Mouse (Mus musculus) liver, embryonic 14.5 days (tissue): ENCODE measurements around the gene Olfr195. TPM values are rescaled to one million over a fixed set of nuclear protein-coding genes. Genes with fewer than 3 reads are reported as not detected.

Experiments used
- ATAC-seq: fragments of 200-750 bp; cut with Nextera tagmentation; 2 replicates; pipeline ENCODE4 v1.8.0; 2017; ENCODE audit warnings: moderate number of reproducible peaks, mild to moderate bottlenecking, moderate library complexity; ENCODE audit not compliant: insufficient read depth
- DNase-seq, 3 experiments: peaks; one replicate each; pipeline ENCODE4 v3.0.0-alpha.2; 2012 to 2013; ENCODE audit warnings: low read depth in 3 of 3, low spot score in 3 of 3
- H3K27ac ChIP-seq: fragments of 300-500 bp; sonication (generic); 2 replicates; pipeline ENCODE4 v1.5.1; 2014; ENCODE audit warnings: moderate library complexity, mild to moderate bottlenecking, control low read depth, inconsistent platforms
- H3K27me3 ChIP-seq: fragments of 300-500 bp; sonication (generic); 2 replicates; pipeline ENCODE4 v1.6.1; 2014; ENCODE audit warnings: mild to moderate bottlenecking, low read length, moderate library complexity; ENCODE audit not compliant: control insufficient read depth, insufficient read depth
- H3K36me3 ChIP-seq: fragments of 300-500 bp; sonication (generic); replicated peaks from 2 replicates; pipeline ENCODE4 v1.6.1; 2014; ENCODE audit warnings: low read depth; ENCODE audit not compliant: control insufficient read depth, insufficient read depth
- H3K4me1 ChIP-seq, 2 experiments: fragments of 200-500 bp in 1 of 2; fragments of 300-500 bp in 1 of 2; sonication (generic) in 1 of 2; replicated peaks; 2 replicates each; pipeline ENCODE4 v1.6.1; 2012 to 2014; ENCODE audit warnings: antibody characterized with exemption in 1 of 2, inconsistent platforms in 1 of 2, low read length in 1 of 2; ENCODE audit not compliant: control insufficient read depth in 2 of 2, insufficient read depth in 2 of 2
- H3K4me2 ChIP-seq: fragments of 300-500 bp; sonication (generic); 2 replicates; pipeline ENCODE4 v1.6.1; 2014; ENCODE audit warnings: low read depth, mild to moderate bottlenecking, control low read depth, moderate library complexity
- H3K4me3 ChIP-seq, 2 experiments: fragments of 200-500 bp in 1 of 2; fragments of 300-500 bp in 1 of 2; sonication (generic) in 1 of 2; 2 replicates each; pipeline ENCODE4 v1.5.1; 2012 to 2014; ENCODE audit warnings: low read depth in 2 of 2, low read length in 2 of 2, mild to moderate bottlenecking in 2 of 2, control low read depth in 1 of 2, inconsistent platforms in 1 of 2, moderate library complexity in 1 of 2; ENCODE audit not compliant: insufficient read depth in 1 of 2
- H3K9ac ChIP-seq: fragments of 300-500 bp; sonication (generic); replicated peaks from 2 replicates; pipeline ENCODE4 v1.6.1; 2014; ENCODE audit warnings: mild to moderate bottlenecking, control low read depth, moderate library complexity
- H3K9me3 ChIP-seq: fragments of 300-500 bp; sonication (generic); 2 replicates; pipeline ENCODE4 v1.6.1; 2016; ENCODE audit warnings: low read length, mixed read lengths; ENCODE audit not compliant: control insufficient read depth
- CTCF ChIP-seq: IDR thresholded peaks from 2 replicates; pipeline ENCODE4 v1.5.1; 2016; ENCODE audit warnings: antibody characterized with exemption, low read depth, control low read depth
- EP300 ChIP-seq: IDR thresholded peaks from 2 replicates; pipeline ENCODE4 v1.6.1; 2016; ENCODE audit warnings: antibody characterized with exemption, low read depth
- WGBS: fragments of 180-500 bp; shearing (Covaris S2); extraction: QIAGEN DNeasy Blood & Tissue Kit; methylation state at CpG from one replicate; pipeline ENCODE4 v1.1.7; 2014; ENCODE audit not compliant: insufficient replicate concordance; 5-methylcytosine and 5-hydroxymethylcytosine counted together
- polyA plus RNA-seq, 2 experiments: library from polyadenylated mRNA; depleted of rRNA in 1 of 2; stranded (reverse) in 1 of 2; unstranded in 1 of 2; fragments of >200 nt; fragmentation: Nextera tagmentation in 1 of 2; extraction: Ambion mirVana in 1 of 2; gene quantifications; 2 replicates each; pipeline versions ENCODE4 v1.2.1 to v1.2.3; 2012 to 2014

The Olfr195 gene
- polyA plus RNA-seq, 2 experiments = not detected

GRCm38 (mm10) chr16:59141105-59141504 is 5.7 kb upstream of the Olfr195 start:
- H3K27me3 ChIP-seq = no peaks in the 10 kb centered on the region
- H3K27ac ChIP-seq = no peak overlapping the region
- no peak for ATAC-seq
- TF ChIP-seq CTCF (no peak), EP300 (no peak)
- no peak overlapping the region for H3K9ac ChIP-seq
- no peaks in the 10 kb centered on the region for H3K4me1 ChIP-seq
- no peaks in the 10 kb centered on the region for H3K36me3 ChIP-seq
- no peak overlapping the region for H3K4me2 ChIP-seq
- no peaks in the 10 kb centered on the region for H3K9me3 ChIP-seq
- no peak for DNase-seq
- no peak overlapping the region for H3K4me3 ChIP-seq

- no peak for TF ChIP-seq CTCF
Observed at GRCm38 (mm10) chr16:59151996-59152395, 5.2 kb downstream of the Olfr195 start.

GRCm38 (mm10) chr16:59170354-59170753 is 23.5 kb downstream of the Olfr195 start, which contains the start of gene Olfr196:
Olfr196 (minus strand) TSS chr16:59170454.
- 40% methylated on average over 3 of the region's 3 CpGs for WGBS
- H3K9ac ChIP-seq = no peak within 1 kb of the TSS
- TF ChIP-seq EP300 = no peak
- no peak for TF ChIP-seq CTCF
- no peaks in the 10 kb centered on the region for H3K27me3 ChIP-seq
- DNase-seq (no peak), ATAC-seq (no peak)
- H3K4me2 ChIP-seq = no peak within 1 kb of the TSS
- H3K27ac ChIP-seq = no peak within 1 kb of the TSS
- no peaks in the 10 kb centered on the region for H3K9me3 ChIP-seq
- no peaks in the 10 kb centered on the region for H3K4me1 ChIP-seq
- H3K4me3 ChIP-seq = no peak within 1 kb of the TSS
- no peaks in the 10 kb centered on the region for H3K36me3 ChIP-seq

More at GRCm38 (mm10) chr16:59151996-59152395, 5.2 kb downstream of the Olfr195 start:
- Histone ChIP-seq H3K27ac (no peak overlapping the region), H3K4me2 (no peak overlapping the region), H3K9me3 (no peaks in the 10 kb centered on the region), H3K4me1 (no peaks in the 10 kb centered on the region), H3K36me3 (no peaks in the 10 kb centered on the region), H3K4me3 (no peak overlapping the region), H3K27me3 (no peaks in the 10 kb centered on the region), H3K9ac (no peak overlapping the region)
- ATAC-seq (no peak), DNase-seq (no peak)
- WGBS = 46% methylated on average over 2 of the region's 2 CpGs

Other genes with a start within 250 kb of the Olfr195 start
- gene Olfr181, start 218.3 kb upstream of the Olfr195 start, polyA plus RNA-seq (2012; rRNA removed) = not detected in 2 replicates
- gene Olfr181, start 218.3 kb upstream of the Olfr195 start, polyA plus RNA-seq (2014; fragmentation: Nextera tagmentation; extraction: Ambion mirVana) = not detected in 2 replicates
- gene Olfr180, start 217.7 kb upstream of the Olfr195 start, polyA plus RNA-seq (2012; rRNA removed) = not detected in 2 replicates
- not detected in 2 replicates for gene Olfr180, start 217.7 kb upstream of the Olfr195 start, polyA plus RNA-seq (2014; fragmentation: Nextera tagmentation; extraction: Ambion mirVana)
- gene Olfr183, start 151.7 kb upstream of the Olfr195 start, polyA plus RNA-seq (2012; rRNA removed) = not detected in 2 replicates
- not detected in 2 replicates for gene Olfr183, start 151.7 kb upstream of the Olfr195 start, polyA plus RNA-seq (2014; fragmentation: Nextera tagmentation; extraction: Ambion mirVana)
- gene Olfr186, start 116.8 kb upstream of the Olfr195 start, polyA plus RNA-seq (2012; rRNA removed) = not detected in 2 replicates
- not detected in 2 replicates for gene Olfr186, start 116.8 kb upstream of the Olfr195 start, polyA plus RNA-seq (2014; fragmentation: Nextera tagmentation; extraction: Ambion mirVana)
- not detected in 2 replicates for gene Olfr187, start 107.3 kb upstream of the Olfr195 start, polyA plus RNA-seq (2012; rRNA removed)
- gene Olfr187, start 107.3 kb upstream of the Olfr195 start, polyA plus RNA-seq (2014; fragmentation: Nextera tagmentation; extraction: Ambion mirVana) = not detected in 2 replicates
- gene Olfr190, start 69.0 kb upstream of the Olfr195 start, polyA plus RNA-seq (2012; rRNA removed) = not detected in 2 replicates
- gene Olfr190, start 69.0 kb upstream of the Olfr195 start, polyA plus RNA-seq (2014; fragmentation: Nextera tagmentation; extraction: Ambion mirVana) = not detected in 2 replicates
- not detected in 2 replicates for gene Olfr191, start 57.2 kb upstream of the Olfr195 start, polyA plus RNA-seq (2012; rRNA removed)
- not detected in 2 replicates for gene Olfr191, start 57.2 kb upstream of the Olfr195 start, polyA plus RNA-seq (2014; fragmentation: Nextera tagmentation; extraction: Ambion mirVana)
- not detected in 2 replicates for gene Olfr193, start 35.2 kb upstream of the Olfr195 start, polyA plus RNA-seq (2012; rRNA removed)
- not detected in 2 replicates for gene Olfr193, start 35.2 kb upstream of the Olfr195 start, polyA plus RNA-seq (2014; fragmentation: Nextera tagmentation; extraction: Ambion mirVana)
- gene Olfr194, start 26.0 kb upstream of the Olfr195 start, polyA plus RNA-seq (2012; rRNA removed) = not detected in 2 replicates
- not detected in 2 replicates for gene Olfr194, start 26.0 kb upstream of the Olfr195 start, polyA plus RNA-seq (2014; fragmentation: Nextera tagmentation; extraction: Ambion mirVana)
- not detected in 2 replicates for gene Olfr196, start 23.4 kb downstream of the Olfr195 start, polyA plus RNA-seq (2012; rRNA removed)
- gene Olfr196, start 23.4 kb downstream of the Olfr195 start, polyA plus RNA-seq (2014; fragmentation: Nextera tagmentation; extraction: Ambion mirVana) = not detected in 2 replicates
- not detected in 2 replicates for gene Olfr198, start 56.5 kb downstream of the Olfr195 start, polyA plus RNA-seq (2012; rRNA removed)
- not detected in 2 replicates for gene Olfr198, start 56.5 kb downstream of the Olfr195 start, polyA plus RNA-seq (2014; fragmentation: Nextera tagmentation; extraction: Ambion mirVana)
- gene Olfr199, start 72.7 kb downstream of the Olfr195 start, polyA plus RNA-seq (2012; rRNA removed) = not detected in 2 replicates
- gene Olfr199, start 72.7 kb downstream of the Olfr195 start, polyA plus RNA-seq (2014; fragmentation: Nextera tagmentation; extraction: Ambion mirVana) = not detected in 2 replicates
- 0.13 and 0.21 TPM in 2 replicates for gene Olfr201, start 125.6 kb downstream of the Olfr195 start, polyA plus RNA-seq (2012; rRNA removed)
- 0.08 and 0.15 TPM in 2 replicates for gene Olfr201, start 125.6 kb downstream of the Olfr195 start, polyA plus RNA-seq (2014; fragmentation: Nextera tagmentation; extraction: Ambion mirVana)
- not detected in 2 replicates for gene Olfr202, start 139.7 kb downstream of the Olfr195 start, polyA plus RNA-seq (2012; rRNA removed)
- gene Olfr202, start 139.7 kb downstream of the Olfr195 start, polyA plus RNA-seq (2014; fragmentation: Nextera tagmentation; extraction: Ambion mirVana) = not detected in 2 replicates
- gene Olfr203, start 151.8 kb downstream of the Olfr195 start, polyA plus RNA-seq (2012; rRNA removed) = not detected in 2 replicates
- not detected in 2 replicates for gene Olfr203, start 151.8 kb downstream of the Olfr195 start, polyA plus RNA-seq (2014; fragmentation: Nextera tagmentation; extraction: Ambion mirVana)
- not detected in 2 replicates for gene Olfr204, start 171.2 kb downstream of the Olfr195 start, polyA plus RNA-seq (2012; rRNA removed)
- gene Olfr204, start 171.2 kb downstream of the Olfr195 start, polyA plus RNA-seq (2014; fragmentation: Nextera tagmentation; extraction: Ambion mirVana) = not detected in 2 replicates
- not detected in 2 replicates for gene Olfr205, start 184.1 kb downstream of the Olfr195 start, polyA plus RNA-seq (2012; rRNA removed)
- gene Olfr205, start 184.1 kb downstream of the Olfr195 start, polyA plus RNA-seq (2014; fragmentation: Nextera tagmentation; extraction: Ambion mirVana) = not detected in 2 replicates
- gene Olfr206, start 202.2 kb downstream of the Olfr195 start, polyA plus RNA-seq (2012; rRNA removed) = not detected in 2 replicates
- not detected in 2 replicates for gene Olfr206, start 202.2 kb downstream of the Olfr195 start, polyA plus RNA-seq (2014; fragmentation: Nextera tagmentation; extraction: Ambion mirVana)
- gene Olfr209, start 216.9 kb downstream of the Olfr195 start, polyA plus RNA-seq (2012; rRNA removed) = not detected in 2 replicates
- not detected in 2 replicates for gene Olfr209, start 216.9 kb downstream of the Olfr195 start, polyA plus RNA-seq (2014; fragmentation: Nextera tagmentation; extraction: Ambion mirVana)